Mouse (Mus musculus) cerebellum, postnatal 4 days (tissue): ENCODE data around the gene Spg20.

Experiments
- DNase-seq, 2 experiments: peaks; one replicate each; pipeline ENCODE4 v3.0.0; 2022; ENCODE audit warnings: low spot score in 2 of 2, mixed read lengths in 1 of 2

Gene Spg20

DNA sequence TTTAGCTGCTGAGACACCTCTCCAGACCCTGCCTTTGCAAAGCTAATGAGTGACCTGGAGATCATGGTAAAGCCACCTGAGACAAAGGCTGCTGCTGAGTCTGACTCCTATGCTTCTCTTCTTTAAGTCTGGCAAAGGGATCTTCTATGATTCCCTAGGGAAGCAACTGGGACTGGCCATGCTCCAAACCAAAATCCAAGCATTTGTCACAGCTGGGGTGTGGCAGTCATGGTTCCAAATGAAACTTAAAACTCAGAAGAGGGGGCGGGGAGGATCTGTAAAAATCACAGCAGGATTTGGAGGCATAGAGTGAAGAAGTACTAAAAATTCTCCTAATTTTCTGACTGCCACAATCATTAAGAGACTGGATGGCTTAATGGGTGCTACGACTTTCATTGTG lies 14.7 kb upstream of the Spg20 start:
- no peak for DNase-seq

DNA sequence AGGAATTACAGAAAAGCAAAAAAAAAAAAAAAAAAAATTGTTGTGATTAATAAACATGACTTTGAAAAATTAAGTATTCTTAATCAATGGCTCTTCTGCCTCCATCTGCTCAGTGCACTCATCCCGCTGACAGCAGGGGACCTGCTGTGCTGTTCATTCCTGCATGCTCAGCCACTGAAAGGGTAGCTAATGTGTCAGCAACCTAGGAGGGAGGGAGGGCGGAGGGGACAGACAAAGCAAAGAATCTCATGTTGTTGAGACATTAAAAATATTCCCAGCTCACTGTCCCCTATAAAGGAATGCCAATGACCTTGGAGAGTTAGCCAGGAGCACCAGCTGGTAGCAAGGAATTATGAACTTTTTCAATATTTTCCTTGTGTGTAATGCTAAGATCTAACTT lies 13.9 kb upstream of the Spg20 start:
- no peak for DNase-seq

DNA sequence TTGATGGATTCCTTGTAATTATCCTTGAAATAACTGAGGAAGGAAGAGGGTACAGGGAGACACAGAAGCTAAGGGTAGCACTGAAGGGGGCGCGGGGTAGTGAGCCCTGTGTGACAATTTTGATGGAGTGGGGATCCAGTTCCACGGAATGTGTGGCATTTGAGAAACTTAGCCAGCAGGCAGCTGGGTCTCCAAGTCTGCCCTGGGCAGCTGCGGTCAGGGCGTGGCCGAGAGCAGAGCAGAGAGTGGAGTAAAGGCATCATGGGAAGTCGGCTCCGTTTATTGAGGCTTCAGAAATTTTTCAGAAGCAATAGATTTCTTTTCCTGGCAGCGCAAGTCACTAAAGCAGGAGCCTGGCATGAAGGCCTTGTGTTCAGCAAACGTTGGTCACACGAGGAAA lies 12.9 kb upstream of the Spg20 start:
- no peak for DNase-seq

DNA sequence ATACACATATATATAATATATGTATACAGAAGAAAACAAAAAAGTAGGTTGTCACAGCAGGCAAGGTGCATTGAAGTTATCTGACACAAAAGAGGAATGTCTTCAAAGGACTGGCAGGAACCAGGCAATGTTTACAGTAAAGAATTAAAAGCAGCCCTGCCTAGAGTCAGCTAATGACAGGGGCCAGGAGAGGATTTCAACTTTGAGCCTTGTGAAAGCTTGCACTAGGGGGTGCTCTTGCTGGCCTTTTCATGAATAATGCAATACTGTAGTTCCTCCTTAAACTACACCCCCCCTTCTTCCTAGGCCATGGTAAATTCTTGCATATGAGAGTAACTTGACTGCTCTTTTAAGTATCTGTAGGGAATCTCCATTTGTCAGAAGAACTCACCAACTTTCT lies 10.8 kb upstream of the Spg20 start:
- no peak for DNase-seq

DNA sequence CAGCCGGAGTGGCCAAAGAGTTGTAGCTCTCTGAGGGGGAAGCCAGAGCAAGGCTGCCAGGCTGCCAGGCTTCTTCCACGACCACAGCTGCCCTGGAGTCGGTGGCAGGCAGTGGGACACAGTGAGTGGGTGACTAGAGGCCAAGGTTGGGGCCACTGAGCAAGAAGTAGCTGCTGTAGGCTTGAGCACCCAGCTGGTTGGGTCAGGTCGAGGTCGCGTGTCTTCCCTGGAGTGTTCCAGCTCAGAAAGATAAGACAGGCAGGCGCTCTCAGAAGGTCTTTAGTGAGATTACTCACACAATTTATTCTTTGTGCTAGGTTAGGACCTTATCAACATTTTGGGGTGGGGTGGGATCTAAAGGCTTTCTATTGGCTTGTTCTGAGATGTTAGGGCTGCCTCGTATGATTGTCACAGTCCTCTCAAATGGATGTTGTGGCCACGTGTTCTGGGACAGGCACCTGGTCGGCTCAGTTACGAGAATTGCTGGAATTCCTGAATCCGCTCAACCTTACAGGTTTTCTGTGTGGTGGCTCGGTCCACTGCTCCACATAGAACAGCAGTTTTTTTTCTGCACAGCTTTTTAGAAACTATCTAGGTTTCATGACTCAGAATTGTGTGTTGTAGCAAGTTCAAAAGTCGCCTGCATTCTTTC lies 6.4 kb upstream of the Spg20 start:
- DNase-seq: no peak

DNA sequence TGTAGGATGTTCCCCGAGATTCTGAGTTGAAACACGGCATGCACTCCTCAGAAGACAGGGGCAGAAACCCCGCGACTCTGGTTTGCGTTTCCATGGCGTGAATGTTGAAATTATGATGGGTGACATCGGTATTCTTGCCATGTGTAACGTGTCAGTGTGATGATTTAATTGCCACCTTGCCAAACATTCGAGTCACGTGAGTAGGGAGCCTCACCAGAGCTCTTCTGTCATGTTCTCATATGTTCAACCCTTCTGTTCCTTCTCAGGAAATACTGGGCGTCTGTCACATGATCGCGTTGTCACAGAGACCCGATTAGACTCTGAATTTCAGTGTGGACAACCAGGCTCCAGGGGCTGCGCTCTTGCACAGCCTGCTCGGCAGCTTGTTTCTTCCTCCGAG lies 5.9 kb upstream of the Spg20 start:
- no peak for DNase-seq

DNA sequence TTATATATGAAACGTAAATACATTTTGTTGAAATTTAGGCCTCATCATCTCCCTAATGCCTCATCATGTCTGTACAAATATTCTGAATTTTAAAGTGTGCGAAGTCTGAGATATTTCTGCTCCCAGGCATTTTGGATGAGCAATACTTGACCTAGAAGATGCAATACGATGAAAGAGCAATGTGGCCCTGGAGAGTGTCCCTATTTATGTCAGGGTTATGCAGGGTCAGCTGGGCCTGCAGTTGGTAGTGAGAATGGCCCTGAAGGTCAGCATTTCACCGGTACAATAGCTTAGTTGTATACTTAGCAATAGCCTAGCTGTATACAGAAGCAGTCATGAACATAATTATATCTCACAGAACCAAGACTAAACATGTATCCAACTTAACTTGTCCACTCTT lies 2.8 kb upstream of the Spg20 start:
- DNase-seq: no peak

DNA sequence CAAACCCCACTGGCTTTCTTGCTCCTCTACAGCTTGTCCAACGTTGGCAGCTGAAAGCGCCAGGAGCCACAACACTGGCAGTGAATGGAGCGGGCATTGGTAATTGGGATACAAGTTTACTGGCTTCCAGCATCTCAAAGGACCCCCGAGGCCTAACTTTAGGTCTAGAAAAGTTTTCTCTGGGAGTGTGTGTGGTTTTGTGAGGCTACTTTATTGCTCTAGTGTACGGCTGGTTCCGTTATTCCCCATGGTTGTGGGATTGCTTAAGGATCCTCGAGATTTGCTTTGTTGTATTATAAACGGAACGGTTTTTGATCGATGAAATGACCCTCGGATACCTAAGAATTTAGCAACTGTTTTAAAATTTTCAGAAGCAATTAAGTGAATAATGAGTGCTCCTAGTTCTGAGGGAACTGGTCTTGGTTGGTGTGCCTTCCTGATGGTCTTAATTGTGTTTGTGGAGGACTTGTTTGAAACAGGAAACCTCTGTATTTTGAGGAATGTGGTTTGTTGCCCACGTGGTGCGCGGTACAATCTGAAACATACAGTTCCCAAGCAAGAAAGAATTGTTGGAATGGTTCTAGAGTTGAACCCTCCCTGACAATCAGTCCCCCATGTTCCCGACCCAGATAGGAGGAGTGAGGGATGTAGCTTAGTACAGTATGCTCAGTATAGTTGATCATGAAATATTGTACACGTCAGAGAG lies 955 bp downstream of the Spg20 start:
- DNase-seq: no peak

DNA sequence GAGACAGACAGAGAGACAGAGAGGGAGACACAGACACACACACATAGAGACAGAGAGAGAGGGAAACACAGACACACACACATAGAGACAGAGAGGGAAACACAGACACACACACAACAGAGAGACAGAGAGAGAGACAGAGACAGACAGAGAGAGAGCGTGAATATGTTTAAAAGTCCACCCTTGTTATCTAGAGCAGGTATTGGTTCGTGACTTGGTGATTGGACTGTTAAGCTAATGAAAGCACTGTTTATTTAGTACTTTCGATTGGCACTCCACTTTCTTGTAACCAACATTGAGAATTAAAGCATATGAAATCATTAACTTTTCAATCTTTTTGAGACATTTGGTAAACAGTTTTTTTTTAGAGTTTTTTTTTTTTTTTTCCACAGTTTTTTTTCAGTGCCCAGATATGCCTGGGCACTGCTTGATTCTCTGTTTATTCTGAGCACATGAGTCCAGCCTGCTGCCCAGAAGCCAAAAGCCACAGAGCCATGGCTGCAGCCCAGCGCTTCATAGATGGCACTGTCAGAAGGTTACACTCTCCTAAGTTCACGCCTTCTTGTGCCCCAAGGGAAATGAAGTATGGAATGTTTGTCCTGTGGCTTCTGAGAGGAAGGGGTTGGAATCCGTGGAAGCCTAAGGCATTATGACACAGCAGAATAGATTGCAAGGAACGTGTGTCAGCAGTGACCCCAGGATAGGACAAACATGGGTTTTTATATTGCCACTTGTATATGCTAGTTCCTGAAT lies 2.6 kb downstream of the Spg20 start:
- no peak for DNase-seq

DNA sequence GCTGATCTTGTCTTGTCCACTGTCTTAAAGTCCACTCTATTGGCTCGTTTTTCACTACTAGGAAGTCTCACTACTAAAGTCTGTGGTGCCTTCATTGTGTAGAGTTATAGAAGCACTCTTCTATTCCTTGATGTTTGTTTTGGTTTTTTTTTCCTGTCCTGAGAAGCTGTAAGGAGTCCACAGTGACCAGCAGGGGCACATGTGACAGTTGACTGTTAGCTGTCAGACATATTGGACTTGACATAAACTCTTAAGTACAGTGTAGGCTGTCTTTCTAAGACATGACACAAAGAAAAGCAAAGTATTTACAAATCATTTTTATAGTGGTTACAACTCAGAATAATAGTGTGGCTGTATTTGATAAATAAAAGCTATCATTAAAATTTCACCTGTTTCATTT lies 3.2 kb downstream of the Spg20 start:
- no peak for DNase-seq

DNA sequence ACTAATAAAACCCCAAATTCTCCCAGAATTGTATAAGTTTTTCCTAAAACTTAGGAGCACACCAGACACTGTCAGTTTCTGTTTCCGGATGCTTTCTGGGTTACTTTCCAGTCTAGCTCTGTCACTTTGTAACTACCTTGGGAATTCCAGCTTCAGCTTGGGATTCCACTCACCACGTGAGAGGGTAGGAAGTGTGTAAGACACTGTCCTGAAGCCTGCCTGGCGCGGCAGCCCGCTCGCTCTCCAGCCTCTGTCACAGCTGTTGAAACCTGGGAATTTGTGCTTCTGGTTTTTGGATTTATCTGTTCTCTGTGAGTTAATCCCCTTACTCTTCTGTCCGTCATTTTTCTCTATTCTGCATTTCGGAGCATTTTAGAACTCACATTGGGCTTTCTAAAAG lies 4.1 kb downstream of the Spg20 start:
- no peak for DNase-seq

DNA sequence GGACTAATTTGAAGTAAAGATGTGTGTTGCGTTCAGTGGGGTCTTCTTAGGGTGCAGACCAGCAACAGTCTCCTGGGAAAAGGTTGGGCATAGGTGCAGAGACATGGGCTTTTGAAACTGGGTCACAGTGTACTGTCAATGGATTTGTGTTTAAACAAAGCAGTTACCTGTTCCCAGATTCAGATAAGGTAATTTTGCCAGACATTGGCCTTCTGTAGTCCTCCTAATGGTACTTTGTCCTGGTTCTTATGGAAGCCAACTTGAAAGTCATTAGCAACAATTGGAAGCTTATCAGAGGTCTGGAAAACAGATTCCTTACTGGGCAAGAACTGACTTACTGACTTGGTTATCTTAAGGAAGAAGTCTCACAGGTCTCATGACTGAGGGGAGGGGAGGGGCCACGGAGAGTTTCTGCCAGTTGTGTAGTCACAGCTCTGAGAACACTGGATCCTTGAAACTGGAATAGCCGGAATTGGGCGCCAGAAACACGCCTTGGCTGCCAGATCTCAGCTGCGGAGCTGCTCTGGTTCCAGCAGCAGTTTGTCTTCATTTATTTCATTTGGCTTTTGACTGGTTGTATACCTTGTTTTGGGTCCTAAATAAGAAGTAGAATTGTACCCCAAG lies 7.5 kb downstream of the Spg20 start:
- DNase-seq: no peak

DNA sequence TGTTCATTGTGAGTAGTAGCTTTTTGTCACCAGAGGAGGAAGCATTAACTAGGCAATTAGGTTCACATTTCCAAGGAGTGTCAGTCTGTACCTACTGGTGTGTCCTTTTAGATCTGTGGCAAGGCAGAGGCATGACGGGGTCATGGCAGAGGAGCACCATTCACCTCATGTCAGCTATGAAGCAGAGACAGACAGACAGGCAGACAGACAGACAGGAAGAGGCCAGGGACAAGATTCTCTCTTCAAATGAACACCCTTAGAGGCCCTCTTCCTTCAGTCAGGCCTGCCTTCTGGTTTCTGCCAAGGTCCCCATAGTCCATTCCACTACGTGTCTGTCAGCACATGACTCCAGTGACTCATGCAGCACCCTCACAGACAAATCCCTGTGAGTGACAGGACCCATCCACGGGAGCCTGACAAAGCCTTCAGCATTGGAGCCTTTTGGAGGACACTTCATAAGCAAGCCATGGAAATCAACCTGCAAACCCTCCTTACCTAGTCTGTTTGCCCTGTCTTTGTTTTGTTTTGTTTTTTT lies 10.5 kb downstream of the Spg20 start:
- no peak for DNase-seq

DNA sequence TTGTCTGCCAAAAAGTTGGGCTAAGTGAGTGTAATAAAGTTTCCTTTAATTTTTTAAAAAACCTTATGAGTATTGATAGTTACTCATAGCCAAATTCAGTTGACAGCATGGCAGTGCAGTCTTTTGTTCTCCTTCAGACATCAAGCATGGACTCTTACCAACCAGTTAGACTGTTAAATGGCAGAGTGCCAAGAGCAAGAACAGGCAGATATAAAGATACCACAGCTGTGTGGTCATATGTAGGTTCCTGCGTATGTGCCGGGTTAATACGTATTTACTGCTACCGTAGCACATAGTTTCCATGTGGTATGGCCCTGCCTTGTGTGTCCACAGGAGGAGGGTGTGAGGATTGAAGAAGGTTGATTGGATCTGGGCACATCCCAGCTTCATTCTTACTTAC lies 11.2 kb downstream of the Spg20 start:
- no peak for DNase-seq

DNA sequence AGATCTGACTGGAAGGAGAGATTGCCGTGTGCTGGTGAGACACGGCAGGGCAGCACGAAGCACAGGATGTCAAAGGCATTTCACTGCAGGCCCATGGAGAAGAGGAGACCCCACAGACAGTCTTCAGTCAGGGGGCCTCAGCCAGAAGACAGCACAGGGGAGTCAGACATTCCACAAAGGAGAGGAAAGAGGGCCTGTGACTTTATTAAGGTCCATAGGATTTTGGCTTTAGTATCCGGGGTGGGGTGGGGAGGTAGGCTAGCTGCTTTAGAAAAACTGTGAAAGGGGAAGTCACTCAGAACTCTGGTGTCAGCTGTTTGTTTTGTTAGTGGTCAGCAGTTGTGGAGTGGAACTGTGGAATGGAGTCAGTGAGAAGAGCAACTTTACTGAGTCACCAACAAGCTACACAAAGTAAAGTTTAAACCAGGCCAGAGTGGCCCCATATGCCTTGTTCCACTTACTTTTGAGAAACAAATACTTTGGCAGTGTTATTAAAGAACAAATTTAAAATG lies 17.3 kb downstream of the Spg20 start:
- DNase-seq: no peak

DNA sequence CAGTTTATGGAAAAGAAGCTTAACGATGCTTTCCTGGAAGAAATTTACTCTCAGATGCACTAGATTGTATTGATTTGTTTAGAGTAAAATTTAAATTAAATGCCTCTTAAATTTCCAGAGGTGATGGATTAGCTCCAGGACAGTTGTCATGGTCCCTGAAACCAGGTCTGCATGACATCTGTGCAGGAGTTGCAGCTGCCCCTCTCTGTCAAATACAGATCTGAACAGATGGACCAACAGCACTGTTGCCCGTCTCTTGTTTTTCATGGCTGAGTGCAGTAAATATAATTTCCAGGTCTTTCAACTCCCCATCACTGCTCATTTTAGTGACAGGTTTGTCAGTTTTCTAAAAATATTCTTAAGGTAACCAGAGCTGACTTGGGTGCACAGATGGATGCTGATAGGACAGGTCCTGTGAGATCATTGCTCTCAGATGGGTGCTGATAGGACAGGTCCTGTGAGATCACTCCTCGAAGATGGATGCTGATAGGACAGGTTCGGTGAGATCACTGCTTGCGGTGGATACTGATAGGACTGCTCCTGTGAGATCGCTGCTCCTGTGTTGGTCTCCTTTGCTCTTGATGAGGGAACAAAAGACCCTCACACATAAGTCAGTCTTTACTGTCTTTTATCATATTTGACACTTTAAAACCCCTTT lies 19.8 kb downstream of the Spg20 start:
- DNase-seq: no peak

DNA sequence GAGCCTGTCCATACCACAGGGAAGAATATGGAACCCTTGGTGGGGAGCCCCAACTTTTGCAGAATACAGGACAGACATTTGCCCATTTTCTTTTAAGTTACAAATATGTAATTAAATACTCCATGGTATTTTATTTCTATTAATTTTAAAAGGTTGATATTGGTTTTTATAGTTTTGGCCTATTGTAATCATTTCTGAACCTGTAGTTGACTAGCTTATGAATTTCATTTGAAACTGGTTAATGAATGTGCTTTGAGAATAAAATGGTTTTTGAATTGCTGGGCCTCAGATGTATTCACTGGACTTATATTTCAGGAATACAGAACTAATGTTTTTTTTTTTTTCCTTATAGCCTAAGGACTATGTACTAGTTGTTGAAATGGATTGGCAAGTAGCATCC lies 25.1 kb downstream of the Spg20 start, which contains the start of gene Ccdc169:
TSS of gene Ccdc169 (plus strand) at position 301 of the 400 bp plus-strand sequence.
- DNase-seq: no peak

DNA sequence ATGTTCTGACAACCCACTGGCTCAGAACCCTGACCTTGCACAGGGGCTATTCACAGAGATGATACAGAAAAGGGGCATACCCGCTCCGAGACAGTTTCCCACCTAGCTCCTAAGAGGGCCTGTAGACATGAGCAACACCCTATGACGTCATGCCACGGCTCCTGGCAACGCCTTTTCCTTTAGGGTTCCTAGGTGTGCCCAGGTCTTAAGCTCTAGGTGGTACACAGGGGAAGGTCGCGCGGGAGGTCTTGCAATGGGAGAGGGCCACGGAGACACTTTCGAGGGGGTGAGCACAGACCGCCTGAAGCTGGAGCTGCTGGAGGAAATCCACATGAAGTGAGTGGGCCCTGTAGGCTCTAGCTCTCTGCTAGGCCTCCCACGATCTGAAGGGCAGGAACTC lies 27.9 kb downstream of the Spg20 start:
- no peak for DNase-seq

DNA sequence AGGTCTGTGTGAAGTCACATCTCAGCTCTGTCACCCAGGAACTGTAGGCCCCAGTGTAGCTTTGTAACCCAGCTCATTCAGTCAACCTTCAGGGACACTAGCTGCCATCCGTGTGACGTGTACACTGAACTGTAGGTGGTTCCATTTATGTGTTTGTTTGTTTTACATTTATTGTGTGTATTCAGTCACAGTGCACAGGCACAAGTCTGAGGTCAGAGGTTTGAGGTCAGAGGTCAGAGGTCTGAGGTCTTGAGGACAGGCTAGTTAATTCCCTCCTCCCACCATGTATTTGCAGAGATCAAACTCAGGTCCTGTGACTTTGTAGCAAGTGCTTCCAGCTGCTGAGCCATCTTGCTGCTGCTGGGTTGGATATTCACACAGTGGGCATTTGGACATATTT lies 29.5 kb downstream of the Spg20 start:
- DNase-seq: no peak

DNA sequence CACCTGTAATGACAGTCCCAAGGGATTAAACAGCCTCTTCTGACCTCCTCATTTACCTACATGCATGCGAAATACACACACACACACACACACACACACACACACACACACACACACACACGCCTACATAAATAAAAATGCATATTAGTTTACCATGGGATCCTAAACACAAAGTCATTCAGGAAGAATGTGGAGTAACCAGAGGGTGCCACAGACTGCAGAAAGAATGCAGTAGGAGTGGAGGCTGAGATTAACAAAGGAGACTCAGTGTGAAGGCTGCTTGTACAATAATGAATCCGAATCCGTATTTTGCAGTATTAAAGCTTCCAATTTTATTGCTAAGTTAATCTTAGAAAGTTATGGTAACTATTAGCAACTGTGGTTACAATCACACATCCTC lies 33.0 kb downstream of the Spg20 start:
- no peak for DNase-seq

DNA sequence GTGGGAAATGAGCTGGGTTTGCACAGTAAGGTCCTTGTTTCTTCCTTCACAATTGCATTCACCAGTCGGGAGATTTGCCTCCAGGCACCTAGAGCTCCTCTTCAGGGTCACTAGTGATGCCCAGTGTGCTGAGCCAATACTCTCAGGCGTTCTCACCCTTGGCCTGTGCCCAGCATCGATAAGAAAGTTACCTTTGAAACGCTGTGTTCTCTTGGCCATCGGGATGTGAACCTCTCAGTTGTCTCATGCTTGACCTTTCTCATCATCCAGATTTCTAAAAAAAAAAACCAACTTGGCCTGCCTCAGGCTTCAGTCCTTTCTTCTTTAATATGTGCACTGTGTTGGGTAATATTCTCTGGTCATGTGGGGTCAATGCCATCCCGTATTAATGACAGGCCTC lies 34.5 kb downstream of the Spg20 start:
- no peak for DNase-seq

DNA sequence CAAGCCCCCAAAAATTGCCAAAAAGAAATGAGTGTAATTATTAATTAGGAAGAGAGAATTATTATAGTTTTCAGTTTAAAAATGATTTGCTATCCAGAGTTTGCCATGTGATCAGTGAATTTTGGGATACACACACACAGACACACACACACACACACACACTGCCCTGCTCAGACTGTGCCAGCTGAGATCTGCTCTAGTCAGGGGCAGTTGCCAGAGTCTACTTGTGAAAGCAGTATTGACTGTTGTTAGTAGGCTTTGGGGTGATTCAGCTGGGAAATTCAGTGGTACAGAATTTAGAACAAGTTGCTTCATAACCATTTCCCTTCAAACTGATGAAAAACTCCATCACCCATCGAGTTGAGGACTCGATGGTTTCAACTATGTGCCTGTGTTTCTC lies 35.2 kb downstream of the Spg20 start:
- DNase-seq: no peak
